Mouse (Mus musculus) left cerebral cortex, postnatal 36 days (tissue): ENCODE measurements around the gene Meaf6. TPM values are rescaled to one million over a fixed set of nuclear protein-coding genes. Genes with fewer than 3 reads are reported as not detected.

Experiments used
- total RNA-seq, 2 experiments: library from RNA; stranded (reverse); gene quantifications; 2 replicates each; pipeline ENCODE4 v1.2.3; 2021

Gene Meaf6
- total RNA-seq, 2 experiments from 2014 or later: 123 to 140 TPM

Other genes with a start within 250 kb of the Meaf6 start
- 10 to 100 TPM; 31.4 to 35.2 TPM for gene Yrdc, start 234.5 kb upstream of the Meaf6 start, total RNA-seq
- gene 1110065P20Rik, start 233.9 kb upstream of the Meaf6 start, total RNA-seq: 10 to 100 TPM; 75.1 to 84.6 TPM
- gene Maneal, start 223.0 kb upstream of the Meaf6 start, total RNA-seq: 10 to 100 TPM; 48.4 to 58.0 TPM
- 10 to 100 TPM; 40.4 to 67.2 TPM for gene Epha10, start 204.2 kb upstream of the Meaf6 start, total RNA-seq
- 10 to 100 TPM; 17.6 to 20.8 TPM for gene 9930104L06Rik, start 148.1 kb upstream of the Meaf6 start, total RNA-seq
- gene Cdca8, start 145.8 kb upstream of the Meaf6 start, total RNA-seq: 1 to 10 TPM; 1.4 to 1.5 TPM
- gene Rspo1, start 98.7 kb upstream of the Meaf6 start, total RNA-seq: 10 to 100 TPM; 14.2 to 16.7 TPM
- 10 to 100 TPM; 52.6 to 70.9 TPM for gene Gnl2, start 68.5 kb upstream of the Meaf6 start, total RNA-seq
- under 1 TPM in 1 of 2 experiments, not detected in 1; 0.30 TPM for gene Dnali1, start 19.4 kb upstream of the Meaf6 start, total RNA-seq
- 10 to 100 TPM; 13.6 to 14.2 TPM for gene Snip1, start 18.5 kb upstream of the Meaf6 start, total RNA-seq
- under 1 TPM; 0.54 to 0.70 TPM for gene Zc3h12a, start 42.7 kb downstream of the Meaf6 start, total RNA-seq